Mouse (Mus musculus) brain, embryonic 14.5 days (tissue): ENCODE results near the gene Lrrc55.

Experiments
- CTCF ChIP-seq: fragments of 200-500 bp; IDR thresholded peaks from 2 replicates; pipeline ENCODE4 v1.5.1; 2012; ENCODE audit warnings: inconsistent platforms, mild to moderate bottlenecking, moderate library complexity, borderline replicate concordance; ENCODE audit not compliant: insufficient read depth, insufficient read length; ENCODE audit errors: extremely low read depth
- POLR2A ChIP-seq: fragments of 200-500 bp; IDR thresholded peaks from 2 replicates; pipeline ENCODE4 v1.6.1; 2012; ENCODE audit warnings: mild to moderate bottlenecking, inconsistent platforms, borderline replicate concordance; ENCODE audit not compliant: poor library complexity, insufficient read depth, insufficient read length, severe bottlenecking; ENCODE audit errors: extremely low read depth

DNA sequence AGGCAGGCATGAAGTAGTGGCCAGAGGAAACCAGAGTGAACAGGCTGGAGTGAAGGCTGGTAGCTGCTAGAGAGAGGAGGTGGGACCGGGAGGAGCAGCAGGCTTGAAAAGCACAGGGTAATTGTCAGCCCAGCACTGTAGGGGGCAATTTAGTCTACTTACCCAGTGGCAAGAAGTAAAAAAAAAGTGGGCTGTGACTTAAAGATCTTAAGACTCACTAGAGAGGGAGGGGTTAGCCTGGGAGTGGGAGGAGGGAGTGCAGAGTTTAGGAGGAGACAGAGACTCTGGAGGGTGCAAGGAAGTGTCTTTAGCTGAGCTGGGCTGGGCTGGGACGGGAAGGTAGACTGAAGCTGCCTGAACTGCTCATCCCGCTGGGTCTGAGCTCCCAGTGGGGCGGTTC is 60.9 kb downstream of the Lrrc55 start, which contains the start of gene Aplnr:
- TF ChIP-seq POLR2A (no peak), CTCF (no peak)
